Mouse (Mus musculus): Measurements from ENCODE around the gene Cwf19l1.

Cwf19l1 gene

GRCm38 (mm10) chr19:44111706-44112105 is 24.0 kb downstream of the Cwf19l1 start:
- DNase-seq (ENCODE audit: low spot score in 2 of 2) = peak in 1 of 2 experiments; percentile 13

DNA sequence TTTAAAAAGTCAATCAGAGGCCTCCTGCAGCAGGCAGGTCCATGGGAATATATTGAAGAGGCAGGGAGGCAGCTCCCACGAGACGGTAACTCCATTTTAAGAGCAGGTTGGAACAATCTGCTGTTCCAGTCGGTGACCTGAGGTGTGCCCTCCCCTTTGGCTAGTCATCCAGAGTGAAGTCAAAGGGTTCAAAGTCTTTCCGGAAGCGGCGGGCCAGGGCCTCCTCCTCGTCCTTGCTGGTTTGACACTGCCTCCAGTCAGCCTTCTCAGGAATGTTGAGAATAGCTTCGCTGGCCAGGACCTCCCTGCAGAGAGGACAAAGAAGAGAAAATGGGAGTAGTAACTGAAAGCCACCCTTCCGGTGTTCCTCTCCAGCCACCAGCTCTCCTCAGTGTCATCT is 25.3 kb downstream of the Cwf19l1 start:
- DNase-seq (ENCODE audit: low spot score in 2 of 2) = no peak

GRCm38 (mm10) chr19:44108996-44109395 is 26.7 kb downstream of the Cwf19l1 start:
- no peak for DNase-seq (ENCODE audit: low spot score in 2 of 2)

- peak; percentile 15 for DNase-seq (ENCODE audit: low spot score in 2 of 2)
Measured at GRCm38 (mm10) chr19:44107661-44108521, 27.8 kb downstream of the Cwf19l1 start.

DNA sequence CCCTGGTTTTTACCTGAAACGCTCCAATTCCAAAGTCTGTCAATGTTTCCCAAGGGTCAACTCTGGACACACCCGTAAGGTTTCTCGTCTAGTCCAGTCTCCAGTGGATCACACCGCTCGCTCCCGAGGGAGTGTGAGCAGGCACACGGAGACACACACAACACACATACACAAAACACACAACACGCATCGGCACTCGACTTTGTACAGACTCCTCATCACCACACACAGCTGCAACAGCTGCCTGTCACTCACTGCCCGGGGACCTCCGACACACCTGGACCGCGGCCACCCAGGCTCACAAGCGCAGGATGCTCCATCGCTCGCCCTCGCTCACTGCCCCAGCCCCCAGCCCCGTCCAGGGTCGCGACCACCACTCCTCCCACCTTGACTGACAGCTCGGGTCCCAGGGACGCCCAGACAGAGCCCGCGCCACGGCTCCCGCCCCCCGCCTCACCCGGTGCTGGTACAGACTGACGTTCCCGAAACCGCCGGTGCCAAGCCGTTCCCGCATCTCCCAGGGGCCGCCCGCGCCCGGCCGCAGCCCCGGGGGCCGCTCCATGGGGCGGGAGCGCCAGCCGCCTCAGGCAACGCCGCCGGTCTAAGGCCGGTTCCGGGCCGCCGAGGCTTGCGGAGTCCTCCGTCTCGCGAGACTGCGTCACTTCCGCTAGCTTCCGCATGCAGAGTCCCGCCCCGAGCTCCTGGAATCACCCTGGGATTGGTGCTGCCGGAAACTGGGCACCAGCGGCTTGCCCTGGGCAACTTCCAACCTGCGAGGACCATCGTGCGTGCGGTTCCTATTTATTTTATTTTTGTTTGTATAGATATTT is 28.6 kb downstream of the Cwf19l1 start, which contains the start of gene Chuk:
Gene Chuk, minus strand, starts transcription at position 650 of the 830 bp plus-strand sequence.
- peak; percentile 91 to 96 for DNase-seq (ENCODE audit: low spot score in 2 of 2)

DNA sequence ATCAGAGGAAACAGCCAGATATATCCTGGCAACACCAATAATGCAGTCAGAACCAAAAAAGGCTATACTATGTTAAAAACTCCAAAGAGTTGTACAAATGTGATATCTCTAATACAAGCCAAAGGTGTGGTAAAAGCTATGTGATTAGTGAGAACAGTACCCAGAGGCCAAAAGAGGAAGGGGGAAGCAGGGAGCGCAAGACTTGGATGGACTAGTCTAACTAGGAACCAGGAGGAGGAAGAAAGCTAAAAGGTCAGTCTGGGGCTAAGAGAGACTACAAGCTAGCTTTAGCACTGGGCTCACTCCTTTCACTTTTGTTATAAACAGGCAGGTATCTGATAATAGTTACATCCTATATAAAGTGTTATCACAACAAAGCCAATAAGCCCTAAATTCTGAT is 31.3 kb downstream of the Cwf19l1 start:
- DNase-seq (ENCODE audit: low spot score in 2 of 2) = no peak

- no peak for DNase-seq (ENCODE audit: low spot score in 2 of 2)
Measured at GRCm38 (mm10) chr19:44103001-44103400, 32.7 kb downstream of the Cwf19l1 start.

- no peak for DNase-seq (ENCODE audit: low spot score in 2 of 2)
Measured at GRCm38 (mm10) chr19:44100840-44101239, 34.8 kb downstream of the Cwf19l1 start.

- no peak for DNase-seq (ENCODE audit: low spot score in 2 of 2)
Measured at GRCm38 (mm10) chr19:44086278-44086677, 49.4 kb downstream of the Cwf19l1 start.

DNA sequence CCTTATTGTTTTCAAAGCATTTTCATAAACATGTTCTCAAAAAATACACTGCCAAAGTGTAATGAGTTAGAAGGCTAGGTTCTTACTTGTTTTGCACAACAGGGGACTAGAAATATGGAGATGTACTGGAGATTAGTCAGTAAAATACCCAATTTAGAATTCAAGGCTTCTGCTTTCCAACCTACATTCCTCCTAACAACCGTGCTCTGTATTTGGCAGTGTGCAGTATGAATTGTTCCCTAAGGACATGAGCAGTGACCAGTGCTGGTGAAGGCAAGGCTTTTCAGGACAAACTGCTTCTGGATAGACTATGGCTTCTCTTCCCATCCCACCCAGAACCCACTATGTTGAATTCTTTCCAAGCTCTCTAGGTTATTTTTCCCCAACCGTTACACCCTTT is 54.8 kb downstream of the Cwf19l1 start:
- no peak for DNase-seq (ENCODE audit: low spot score in 2 of 2)

GRCm38 (mm10) chr19:44080023-44080422 is 55.7 kb downstream of the Cwf19l1 start:
- no peak for DNase-seq (ENCODE audit: low spot score in 2 of 2)

DNA sequence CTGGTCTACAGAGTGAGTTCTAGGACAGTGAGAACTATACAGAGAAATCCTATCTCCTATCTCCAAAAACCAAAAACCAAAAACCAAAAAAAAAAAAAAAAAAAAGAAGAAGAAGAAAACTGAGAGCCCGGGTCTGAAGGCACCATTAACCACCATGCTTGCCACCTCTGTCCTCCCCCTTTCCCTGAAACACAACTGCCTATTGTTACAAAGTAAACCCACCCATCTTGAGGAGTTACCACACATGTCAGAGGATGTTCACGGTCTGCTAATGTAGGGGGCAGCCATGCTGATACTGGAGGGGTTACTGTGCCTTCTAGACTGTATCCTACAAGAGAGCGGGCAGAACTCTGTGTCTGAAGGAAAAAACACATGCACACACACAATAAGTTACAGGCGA is 58.7 kb downstream of the Cwf19l1 start:
- DNase-seq (ENCODE audit: low spot score in 2 of 2) = no peak

GRCm38 (mm10) chr19:44076457-44076856 is 59.2 kb downstream of the Cwf19l1 start:
- no peak for DNase-seq (ENCODE audit: low spot score in 2 of 2)

GRCm38 (mm10) chr19:44074986-44075385 is 60.7 kb downstream of the Cwf19l1 start:
- DNase-seq (ENCODE audit: low spot score in 2 of 2) = no peak

DNA sequence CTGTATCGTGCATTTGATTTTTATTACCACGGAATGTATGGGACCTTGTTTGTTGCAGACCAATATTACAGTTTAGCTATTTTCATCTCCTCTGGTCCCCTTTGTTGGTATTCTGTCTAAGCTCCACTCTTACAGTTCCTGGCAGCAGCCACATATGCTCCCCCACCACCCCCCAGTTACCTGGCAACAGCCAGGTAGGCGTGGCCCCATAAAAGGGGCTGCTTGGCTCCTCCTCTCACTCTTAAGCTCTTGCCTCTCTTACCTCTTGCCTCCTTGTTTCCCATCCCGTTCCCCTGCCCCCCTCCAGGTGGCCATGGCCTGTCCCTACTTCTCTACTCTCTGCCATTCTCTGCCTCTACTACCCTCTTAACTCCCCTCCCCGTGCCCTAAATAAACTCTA is 64.5 kb downstream of the Cwf19l1 start:
- DNase-seq (ENCODE audit: low spot score in 2 of 2) = no peak

DNA sequence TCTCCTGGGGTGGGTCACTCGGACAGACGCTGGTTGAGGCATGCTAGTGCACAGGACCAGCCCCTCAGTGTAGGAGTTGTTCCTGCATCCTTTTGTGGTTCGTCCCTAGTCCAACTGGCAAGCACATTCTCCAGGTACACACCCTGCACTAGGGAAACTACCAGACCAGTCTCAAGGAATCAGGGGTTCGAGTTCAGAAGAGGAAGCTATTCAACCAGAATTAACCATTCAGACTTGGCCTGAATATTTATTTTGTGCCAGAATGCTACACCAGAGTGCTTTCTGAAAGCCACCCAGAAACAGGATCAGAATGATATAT is 65.8 kb downstream of the Cwf19l1 start:
- DNase-seq (ENCODE audit: low spot score in 2 of 2) = no peak

DNA sequence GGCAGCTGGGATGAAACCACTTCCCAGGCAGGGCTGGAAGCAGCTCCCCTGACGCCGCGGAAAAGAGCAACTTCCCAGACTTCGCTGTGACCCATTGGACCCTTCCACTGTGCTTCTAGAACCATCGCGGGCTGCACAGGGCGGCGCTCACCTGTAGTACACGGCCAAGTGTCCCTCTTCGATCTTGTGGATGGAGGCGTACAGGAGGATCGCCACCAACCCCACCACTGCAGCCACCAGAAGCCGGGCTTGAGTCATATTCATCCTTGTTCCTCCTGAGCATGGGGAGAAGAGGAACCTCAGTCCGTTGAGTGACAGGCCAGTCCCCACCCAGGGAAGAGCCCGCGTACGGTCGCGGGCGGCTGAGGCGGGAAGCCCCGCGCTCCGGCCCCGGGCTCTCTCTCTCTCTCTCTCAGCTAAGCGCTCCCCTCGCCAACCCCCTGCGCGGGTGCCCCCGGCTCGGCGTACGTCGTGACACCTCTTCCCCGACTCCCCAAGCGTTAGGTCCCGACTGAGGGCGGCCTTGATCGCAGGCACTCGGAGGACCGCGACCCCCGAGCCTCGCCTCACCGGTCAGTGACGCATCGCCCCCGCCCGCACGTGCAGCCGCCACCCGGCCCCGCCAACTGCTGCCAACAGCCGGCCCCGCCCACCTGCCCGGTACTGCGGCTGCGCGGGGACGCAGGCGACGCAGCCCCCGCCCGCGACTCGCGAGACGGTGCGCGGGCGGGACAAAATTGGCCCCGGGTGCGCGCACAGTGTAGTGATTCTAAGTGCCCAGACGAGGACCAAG is 66.4 kb downstream of the Cwf19l1 start, which contains the start of gene Erlin1:
Gene Erlin1, minus strand, starts transcription at position 665 of the 793 bp plus-strand sequence.
- DNase-seq (ENCODE audit: low spot score in 2 of 2) = peak; percentile 90 to 91

DNA sequence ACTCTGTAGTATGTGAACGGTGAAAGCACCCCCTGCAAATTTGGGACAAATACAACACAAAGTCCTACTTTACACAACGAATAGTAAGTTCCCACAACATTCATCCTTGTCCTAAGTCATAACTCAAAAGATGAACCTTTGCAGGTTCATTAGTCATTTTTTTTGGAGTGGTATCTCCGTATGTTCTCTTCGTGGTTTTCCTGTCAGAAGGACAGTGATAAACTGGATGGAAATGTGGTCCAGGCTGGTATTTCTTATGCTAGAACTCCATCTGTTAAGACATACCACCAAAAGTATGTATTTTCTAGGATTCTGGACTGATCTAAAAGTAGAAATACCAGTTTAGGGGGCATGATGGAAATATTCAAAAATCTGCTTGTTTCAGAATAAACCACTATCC is 67.4 kb downstream of the Cwf19l1 start:
- DNase-seq (ENCODE audit: low spot score in 2 of 2) = no peak

GRCm38 (mm10) chr19:44067323-44068049 is 68.2 kb downstream of the Cwf19l1 start:
- DNase-seq (ENCODE audit: low spot score in 2 of 2) = no peak

DNA sequence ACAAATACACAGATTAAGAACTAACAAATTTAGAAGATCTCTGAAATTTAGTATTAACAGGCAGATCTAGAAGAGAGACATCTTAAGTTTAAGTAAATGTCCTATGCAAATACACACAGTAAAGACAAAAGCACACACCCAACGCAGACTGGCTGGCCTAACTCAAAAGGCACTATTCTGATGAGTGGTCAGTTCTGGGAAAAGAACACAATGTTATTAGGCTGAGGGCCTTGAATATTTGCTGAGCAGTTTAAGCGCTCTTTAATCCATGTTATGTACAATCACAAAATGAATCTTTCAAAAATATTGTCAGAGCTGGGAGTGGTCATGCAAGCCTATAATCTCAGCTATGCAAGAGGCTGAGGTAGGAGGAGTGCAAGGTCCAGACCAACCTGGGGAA is 70.9 kb downstream of the Cwf19l1 start:
- no peak for DNase-seq (ENCODE audit: low spot score in 2 of 2)

DNA sequence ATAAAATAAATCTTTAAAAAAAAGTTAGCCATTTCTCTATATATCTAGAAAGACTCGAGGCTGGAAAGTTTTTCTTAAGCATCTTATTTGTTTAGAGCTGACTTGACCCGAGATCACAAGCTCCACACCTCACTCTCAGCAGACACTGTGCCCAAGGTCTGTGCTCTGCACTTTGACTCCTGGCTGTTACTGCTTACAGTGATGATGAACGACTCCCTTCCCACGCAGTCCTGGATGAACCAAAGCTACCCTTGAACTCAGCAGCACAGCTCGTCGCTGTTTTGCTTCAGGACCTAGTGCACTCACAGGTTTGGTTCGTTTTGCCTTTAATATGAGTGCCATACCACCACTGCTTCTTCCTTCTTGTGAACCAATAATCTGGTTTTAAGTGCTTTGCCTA is 71.9 kb downstream of the Cwf19l1 start:
- DNase-seq (ENCODE audit: low spot score in 2 of 2) = no peak

All from frontal cortex, postnatal 36 days (tissue).